Mouse (Mus musculus): ENCODE data around the gene Zfp277. TPM values are rescaled to one million over a fixed set of nuclear protein-coding genes. Genes with fewer than 3 reads are reported as not detected.
A peak's percentile ranks its signal among the peaks of the same experiment; 100 is the strongest.

Gene Zfp277
- total RNA-seq, 2 experiments from 2014 or later: 21.4 to 23.6 TPM

- intact Hi-C loops (cut with DNase I): no loop called here
- no peak for DNase-seq
These were observed 64.4 kb downstream of the Zfp277 start for GRCm38 (mm10) chr12:40381173-40381801.

- DNase-seq: no peak
- intact Hi-C loops (cut with DNase I): no loop called here
These were observed 66.2 kb downstream of the Zfp277 start for GRCm38 (mm10) chr12:40379538-40379923.

GRCm38 (mm10) chr12:40378621-40379537 is 66.8 kb downstream of the Zfp277 start:
- intact Hi-C loops (cut with DNase I): no loop called here
- peak; percentile 29 for DNase-seq

GRCm38 (mm10) chr12:40351879-40352278 is 93.8 kb downstream of the Zfp277 start:
- no peak for DNase-seq
- intact Hi-C loops (cut with DNase I): no loop called here

- intact Hi-C loops (cut with DNase I): no loop called here
- no peak for DNase-seq
These were observed 97.5 kb downstream of the Zfp277 start for GRCm38 (mm10) chr12:40348251-40348650.

GRCm38 (mm10) chr12:40347060-40347698 is 98.5 kb downstream of the Zfp277 start:
- no peak for DNase-seq
- intact Hi-C loops (cut with DNase I): no loop called here

GRCm38 (mm10) chr12:40341443-40341842 is 104.3 kb downstream of the Zfp277 start:
- intact Hi-C loops (cut with DNase I): no loop called here
- no peak for DNase-seq

GRCm38 (mm10) chr12:40335303-40335702 is 110.4 kb downstream of the Zfp277 start:
- intact Hi-C loops (cut with DNase I): no loop called here
- no peak for DNase-seq

GRCm38 (mm10) chr12:40331467-40331866 is 114.2 kb downstream of the Zfp277 start:
- intact Hi-C loops (cut with DNase I): no loop called here
- no peak for DNase-seq

GRCm38 (mm10) chr12:40327012-40327660 is 118.6 kb downstream of the Zfp277 start:
- no peak for DNase-seq
- intact Hi-C loops (cut with DNase I): no loop called here

- no peak for DNase-seq
- intact Hi-C loops (cut with DNase I): no loop called here
These were observed 120.1 kb downstream of the Zfp277 start for GRCm38 (mm10) chr12:40325582-40325981.

GRCm38 (mm10) chr12:40324819-40325218 is 120.9 kb downstream of the Zfp277 start:
- intact Hi-C loops (cut with DNase I): no loop called here
- no peak for DNase-seq

GRCm38 (mm10) chr12:40315146-40315545 is 130.6 kb downstream of the Zfp277 start:
- no peak for DNase-seq
- intact Hi-C loops (cut with DNase I): no loop called here

GRCm38 (mm10) chr12:40303960-40304359 is 141.7 kb downstream of the Zfp277 start:
- intact Hi-C loops (cut with DNase I): no loop called here
- DNase-seq: no peak

GRCm38 (mm10) chr12:40298636-40299035 is 147.1 kb downstream of the Zfp277 start:
- intact Hi-C loops (cut with DNase I): no loop called here
- no peak for DNase-seq

GRCm38 (mm10) chr12:40286539-40286938 is 159.2 kb downstream of the Zfp277 start:
- no peak for DNase-seq
- intact Hi-C loops (cut with DNase I): no loop called here

- intact Hi-C loops (cut with DNase I): no loop called here
- no peak for DNase-seq
These were observed 164.9 kb downstream of the Zfp277 start for GRCm38 (mm10) chr12:40280596-40281325.

GRCm38 (mm10) chr12:40277581-40277980 is 168.1 kb downstream of the Zfp277 start:
- intact Hi-C loops (cut with DNase I): no loop called here
- DNase-seq: no peak

GRCm38 (mm10) chr12:40274931-40275330 is 170.8 kb downstream of the Zfp277 start:
- DNase-seq: no peak
- intact Hi-C loops (cut with DNase I): no loop called here

- intact Hi-C loops (cut with DNase I): no loop called here
- no peak for DNase-seq
These were observed 172.4 kb downstream of the Zfp277 start for GRCm38 (mm10) chr12:40273339-40273738.

Measured in left cerebral cortex, postnatal 4 days (tissue).